Mouse (Mus musculus) embryo, embryonic 10.5 days (tissue): ENCODE measurements around the gene Synj1.
A peak's percentile ranks its signal among the peaks of the same experiment; 100 is the strongest.

Experiments used
- DNase-seq: peaks from one replicate; pipeline ENCODE4 v3.0.0-alpha.2; 2015; ENCODE audit warnings: low spot score

Synj1 gene

DNA sequence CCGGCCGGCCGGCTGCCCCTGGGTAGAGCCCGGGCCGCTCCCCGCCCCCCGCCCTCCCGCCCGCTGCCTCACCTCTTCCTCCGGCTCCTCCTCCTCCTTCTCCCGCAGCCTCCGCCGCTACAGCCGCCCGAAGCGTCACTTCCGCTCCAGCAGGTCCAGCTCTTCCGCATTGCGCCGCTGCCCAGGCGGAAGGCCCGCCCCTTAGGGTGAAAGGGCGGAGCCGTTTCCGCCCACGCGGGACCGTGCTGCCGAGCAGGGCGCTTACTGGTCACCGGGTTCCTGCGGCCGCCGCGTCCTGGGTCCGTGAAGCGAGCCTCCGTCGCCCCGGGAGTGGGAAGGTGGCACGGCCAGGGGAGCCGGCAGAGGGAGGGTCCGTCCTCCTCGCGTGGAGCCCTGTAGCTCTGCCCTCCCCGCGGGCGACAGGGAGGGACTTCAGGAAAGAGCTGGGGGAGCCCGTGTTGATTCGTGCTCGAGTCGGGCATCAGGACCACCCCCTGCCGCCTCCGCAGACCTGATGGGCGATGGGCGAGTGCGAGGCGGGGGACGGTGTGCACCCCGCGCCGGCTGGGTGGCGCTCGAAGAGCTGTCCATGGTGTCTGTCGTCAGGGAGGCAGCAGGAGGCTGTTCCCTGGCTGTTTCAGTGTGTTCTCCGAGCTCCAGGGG lies at the start of gene Synj1:
Gene Synj1 (minus strand): TSS at position 288 of the 663 bp plus-strand sequence.
- peak; percentile 92 for DNase-seq

- DNase-seq = no peak
These were observed 46.6 kb upstream of the Synj1 start for GRCm38 (mm10) chr16:91057741-91058140.

GRCm38 (mm10) chr16:91057261-91057660 lies 46.2 kb upstream of the Synj1 start:
- DNase-seq = no peak

DNA sequence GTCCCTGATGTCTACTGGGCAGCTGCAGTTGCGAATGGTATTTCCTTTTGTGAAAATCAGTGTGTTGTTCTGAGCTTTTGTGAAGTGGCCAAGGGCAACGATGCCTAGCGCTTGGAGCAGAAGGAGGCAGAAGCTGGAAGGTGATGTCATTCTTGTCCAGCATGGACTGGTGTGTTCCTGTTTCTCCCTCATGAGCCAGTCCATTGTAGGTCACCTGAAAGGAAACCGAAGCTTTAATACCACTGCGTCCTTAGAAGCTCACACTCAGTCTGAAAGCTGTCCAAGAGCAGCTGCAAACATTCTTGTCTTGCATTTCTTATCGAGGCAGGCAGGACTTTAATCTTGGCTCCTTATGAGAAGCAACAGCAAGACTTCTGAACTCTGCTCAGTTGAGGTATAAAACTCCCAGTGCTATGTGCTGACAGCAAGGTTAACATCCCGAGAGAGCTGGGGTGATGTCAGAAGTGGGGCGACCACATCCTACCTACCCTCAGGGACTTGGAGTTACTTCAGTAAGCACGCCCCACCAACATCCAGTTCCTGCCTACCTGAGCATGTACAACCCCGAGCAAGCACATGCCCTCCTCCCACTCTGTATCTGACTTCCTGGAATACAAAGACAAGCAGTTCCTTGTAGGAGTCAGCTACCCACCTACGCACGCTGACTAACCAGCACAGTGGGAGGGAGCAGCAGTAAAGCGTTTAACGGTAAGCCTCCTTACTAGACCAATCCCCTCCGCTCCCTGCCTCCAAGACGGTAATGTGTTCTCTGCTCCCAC lies 45.1 kb upstream of the Synj1 start:
- DNase-seq = no peak

- DNase-seq = no peak
These were observed 44.0 kb upstream of the Synj1 start for GRCm38 (mm10) chr16:91055150-91055549.

DNA sequence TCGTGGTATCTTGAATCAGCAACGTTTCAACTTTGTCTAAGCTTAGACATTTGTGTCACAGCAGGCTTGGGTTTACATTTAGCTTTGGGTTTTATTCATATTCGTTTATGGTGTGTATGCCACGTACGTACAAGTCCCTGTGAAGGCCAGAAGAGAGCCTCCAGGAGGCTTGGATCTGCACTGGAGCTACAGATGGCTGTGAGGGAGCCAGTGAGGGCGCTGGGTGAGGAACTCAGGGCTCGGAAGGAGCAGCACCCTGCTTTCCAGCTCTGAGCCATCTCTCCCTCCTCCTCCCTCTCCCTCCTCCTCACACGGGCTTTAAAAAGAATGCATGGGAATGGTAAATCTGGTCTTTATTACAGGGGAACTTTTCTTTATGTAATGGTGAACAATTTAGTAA lies 42.5 kb upstream of the Synj1 start:
- no peak for DNase-seq

DNA sequence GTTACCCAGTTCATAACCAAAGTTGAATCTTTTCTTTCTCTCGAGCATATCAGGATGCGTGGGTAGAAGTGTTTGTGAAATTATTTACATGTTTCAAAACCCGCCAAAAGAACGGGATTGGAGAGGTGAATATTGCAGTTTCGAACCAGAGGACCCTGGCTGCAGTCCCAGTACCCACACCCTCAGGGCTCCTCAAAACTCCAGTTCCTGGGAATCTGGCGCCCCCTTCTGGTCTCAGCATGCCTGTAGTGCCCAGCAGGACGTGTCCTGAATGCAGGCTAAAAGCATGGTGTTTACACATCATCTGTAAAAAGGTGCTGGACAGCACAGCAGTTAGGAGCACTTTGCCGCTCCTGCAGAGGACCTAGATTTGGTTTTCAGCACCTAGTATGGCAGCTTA lies 34.4 kb upstream of the Synj1 start:
- peak; percentile 69 for DNase-seq

DNA sequence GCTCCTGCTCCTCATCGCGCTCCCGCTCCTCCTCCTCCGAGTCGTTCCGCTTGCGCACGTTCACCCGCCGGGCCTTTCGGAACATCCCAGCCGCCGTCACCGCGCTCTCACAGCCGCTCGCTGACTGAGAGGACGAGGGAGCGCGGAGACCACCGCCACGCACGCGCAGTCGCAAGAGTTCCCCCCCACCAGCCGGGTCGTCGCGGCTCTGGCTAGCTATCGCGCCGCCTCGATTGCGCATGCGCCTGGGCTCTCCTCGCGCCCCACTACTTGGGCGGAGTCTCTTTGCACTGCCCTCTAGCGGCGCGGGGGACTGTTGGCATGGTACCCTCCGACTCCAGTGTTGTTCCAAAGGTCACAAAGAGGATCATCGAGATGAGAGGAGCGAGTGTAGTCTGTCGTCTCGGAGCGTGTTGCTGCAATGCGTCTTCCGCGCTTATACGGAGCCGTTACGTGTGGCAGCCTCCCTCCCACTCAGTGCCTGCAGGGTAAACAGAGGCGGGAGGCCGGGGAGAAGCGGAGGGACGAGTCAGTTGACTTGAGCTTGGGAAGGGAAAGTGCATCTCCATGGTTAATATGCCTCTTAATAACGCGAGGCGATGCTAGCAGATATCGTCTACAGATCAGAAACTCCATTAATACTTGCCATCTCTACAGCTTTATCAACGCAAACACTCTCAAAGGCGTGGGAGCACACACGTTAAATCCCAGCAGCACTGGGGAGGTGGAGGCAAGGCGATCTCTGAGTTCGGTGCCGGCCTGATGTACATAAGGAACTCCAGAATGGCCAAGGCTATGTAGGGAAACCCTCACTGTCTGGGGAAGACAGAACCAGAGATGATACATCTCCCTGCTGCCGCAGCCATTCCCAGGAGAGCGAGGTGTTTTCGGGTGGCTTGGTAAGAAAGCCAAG lies 33.4 kb upstream of the Synj1 start, which contains the start of gene Paxbp1:
Gene Paxbp1 (minus strand): TSS at position 274 of the 913 bp plus-strand sequence.
- DNase-seq = peak; percentile 100

GRCm38 (mm10) chr16:91043461-91044248 lies 32.5 kb upstream of the Synj1 start:
- peak; percentile 60 for DNase-seq

- DNase-seq = no peak
These were observed 31.5 kb upstream of the Synj1 start for GRCm38 (mm10) chr16:91042640-91043039.

GRCm38 (mm10) chr16:91035866-91036265 lies 24.8 kb upstream of the Synj1 start:
- DNase-seq = no peak

- no peak for DNase-seq
These were observed 19.6 kb upstream of the Synj1 start for GRCm38 (mm10) chr16:91030751-91031150.

DNA sequence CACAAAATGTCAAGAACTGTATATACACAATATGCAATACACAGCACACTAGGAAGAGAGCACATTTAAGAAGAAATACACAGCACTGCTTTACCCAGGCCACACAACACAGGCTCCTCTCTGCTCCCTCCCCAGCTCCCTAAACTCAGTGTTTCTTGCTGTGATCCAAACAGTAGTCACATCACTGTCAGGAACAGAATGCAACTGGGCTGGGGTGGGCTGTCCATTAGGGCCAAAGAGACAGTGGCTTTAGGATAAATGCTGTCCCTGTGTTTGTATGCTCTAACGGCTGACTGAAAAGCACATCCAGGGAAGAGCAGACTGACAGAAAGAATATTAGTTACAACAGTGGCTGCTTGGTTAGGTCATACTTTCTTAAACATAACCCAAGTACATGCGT lies 18.8 kb upstream of the Synj1 start:
- DNase-seq = no peak

DNA sequence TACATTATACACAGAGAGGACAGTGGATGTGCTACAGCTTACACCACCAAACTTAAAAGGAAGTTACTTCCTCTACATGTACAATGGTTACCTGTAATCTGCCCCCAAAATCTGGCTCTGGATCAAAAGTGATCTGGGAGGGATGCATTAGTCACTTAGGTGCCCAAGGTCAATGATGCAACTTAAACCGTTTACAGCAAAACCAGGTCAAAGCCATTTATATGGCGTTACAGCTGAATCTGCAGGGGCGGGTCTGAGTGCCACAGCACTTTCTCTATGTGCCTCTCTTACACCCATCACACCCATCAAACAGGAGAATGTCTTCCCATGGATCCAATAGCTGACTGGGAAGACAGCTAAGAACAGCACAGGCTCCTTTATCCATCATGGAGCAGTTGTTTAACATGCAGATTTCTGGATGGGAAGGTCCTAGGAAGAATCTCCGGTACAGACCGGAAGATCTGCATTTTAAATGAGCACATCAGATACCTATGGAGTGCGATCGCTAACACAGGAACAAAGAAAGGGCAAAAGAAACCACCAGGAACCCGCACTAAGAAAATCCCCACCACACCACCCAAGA lies 18.1 kb upstream of the Synj1 start:
- no peak for DNase-seq

DNA sequence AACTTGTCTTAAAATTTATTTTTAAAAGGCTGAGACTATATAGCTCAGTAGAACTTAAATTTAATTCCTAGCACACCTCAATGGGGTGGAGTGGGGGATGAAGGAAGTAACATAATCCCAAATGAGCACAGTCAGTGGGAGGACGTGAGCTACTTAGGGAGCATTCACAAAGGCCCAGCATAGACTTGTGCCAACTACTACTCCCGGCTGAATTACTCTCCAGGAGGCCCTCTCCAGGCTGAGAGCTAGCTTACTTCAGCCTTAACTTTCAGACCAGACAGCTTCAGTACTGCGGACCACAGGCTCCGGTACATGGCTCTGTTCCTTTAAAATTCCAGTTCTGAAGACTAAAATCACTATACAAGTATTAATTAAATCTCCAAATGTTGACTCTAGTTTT lies 15.2 kb upstream of the Synj1 start:
- DNase-seq = no peak

GRCm38 (mm10) chr16:91023384-91023783 lies 12.3 kb upstream of the Synj1 start:
- DNase-seq = peak; percentile 18

DNA sequence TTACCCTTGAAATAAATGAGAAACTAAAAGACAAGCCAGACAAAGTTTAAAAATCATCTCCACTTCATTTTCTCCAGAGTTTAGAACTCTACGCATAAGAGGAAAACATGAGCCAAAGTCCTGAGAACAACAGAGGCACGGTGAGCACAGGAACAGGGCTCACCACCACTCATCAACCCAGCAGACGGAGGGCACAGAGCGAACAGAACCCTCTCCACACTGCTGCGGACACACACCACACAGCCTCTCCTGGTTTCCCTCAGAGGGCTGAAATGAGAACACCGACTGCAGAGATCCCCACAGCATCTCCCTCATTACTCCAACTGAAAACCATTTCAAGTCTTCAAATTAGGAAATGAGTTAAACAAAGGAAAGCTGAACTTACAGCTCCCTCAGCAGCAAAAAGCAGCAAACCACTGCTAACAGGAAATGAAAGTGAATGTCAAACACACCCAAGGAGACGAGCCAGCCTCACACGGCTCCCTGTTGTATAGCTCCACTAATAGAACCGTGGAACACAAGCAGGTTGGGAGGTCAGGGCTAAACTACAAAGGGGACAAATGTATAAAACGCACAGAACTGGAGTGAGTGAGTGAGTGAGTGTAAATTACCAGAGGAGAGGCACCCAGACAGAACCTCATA lies 9.9 kb upstream of the Synj1 start:
- no peak for DNase-seq

DNA sequence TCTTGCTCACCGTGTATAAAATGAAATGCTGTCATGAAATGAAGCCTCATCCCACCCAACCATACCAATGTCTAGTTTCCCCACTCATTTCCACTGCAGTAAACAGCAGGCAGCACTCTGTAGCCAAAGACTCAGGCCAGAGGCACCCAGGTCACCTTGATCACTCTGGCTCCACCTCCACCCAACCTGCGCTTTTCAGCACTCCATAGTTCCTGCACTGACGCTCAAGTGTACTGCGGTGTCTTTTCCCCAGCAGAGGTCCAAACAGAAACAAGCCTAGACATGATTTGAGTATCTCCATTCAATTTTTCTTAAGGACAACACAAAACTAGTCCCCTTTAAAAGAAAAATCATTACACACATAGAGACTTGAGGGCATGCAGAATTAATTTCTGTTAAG lies 8.4 kb upstream of the Synj1 start:
- no peak for DNase-seq

- DNase-seq = no peak
These were observed 4.7 kb upstream of the Synj1 start for GRCm38 (mm10) chr16:91015761-91016160.

GRCm38 (mm10) chr16:91011847-91012246 lies 739 bp upstream of the Synj1 start:
- DNase-seq = no peak

GRCm38 (mm10) chr16:91010581-91011020 lies 507 bp downstream of the Synj1 start:
- peak; percentile 40 for DNase-seq
